Mouse (Mus musculus): ENCODE measurements around the gene Reg1. TPM values are rescaled to one million over a fixed set of nuclear protein-coding genes. Genes with fewer than 3 reads are reported as not detected.
"Not testable (repeated sequence)": the region's sequence is repeated elsewhere in the genome, so short reads cannot be mapped to it uniquely, and the experiment has no call there.

Reg1 gene
- not detected in 2 replicates for polyA plus RNA-seq (2015; fragmentation: Nextera tagmentation; extraction: Ambion mirVana)

- not testable (repeated sequence) for ATAC-seq (replicated peaks); H3K4me3 ChIP-seq; H3K4me2 ChIP-seq; H3K9ac ChIP-seq; H3K36me3 ChIP-seq (replicated peaks); H3K27ac ChIP-seq; H3K9me3 ChIP-seq; H3K4me1 ChIP-seq; H3K27me3 ChIP-seq (replicated peaks)
Observed at GRCm38 (mm10) chr6:78422411-78422810, at the start of gene Reg1. TSS of gene Reg1 (plus strand) at chr6:78422711.

GRCm38 (mm10) chr6:78378765-78379164, 43.7 kb upstream of the Reg1 start, which contains the start of gene Reg3d:
TSS of gene Reg3d (minus strand) at chr6:78378865.
- H3K9me3 ChIP-seq, result no peaks in the 10 kb centered on the region
- H3K27me3 ChIP-seq (replicated peaks), result no peaks in the 10 kb centered on the region
- H3K4me2 ChIP-seq, result no peak within 1 kb of the TSS
- no peaks in the 10 kb centered on the region for H3K36me3 ChIP-seq (replicated peaks)
- ATAC-seq (replicated peaks), result no peak
- no peak within 1 kb of the TSS for H3K9ac ChIP-seq
- H3K4me1 ChIP-seq, result no peaks in the 10 kb centered on the region
- WGBS, result 75% methylated on average over 2 of the region's 2 CpGs
- no peak within 1 kb of the TSS for H3K27ac ChIP-seq
- H3K4me3 ChIP-seq, result no peak within 1 kb of the TSS

- no peak for ATAC-seq (replicated peaks)
- H3K4me1 ChIP-seq, result no peaks in the 10 kb centered on the region
- no peaks in the 10 kb centered on the region for H3K36me3 ChIP-seq (replicated peaks)
- no peaks in the 10 kb centered on the region for H3K9me3 ChIP-seq
- H3K4me2 ChIP-seq, result no peak within 1 kb of the TSS
- no peaks in the 10 kb centered on the region for H3K27me3 ChIP-seq (replicated peaks)
- no peak within 1 kb of the TSS for H3K27ac ChIP-seq
- no peak within 1 kb of the TSS for H3K9ac ChIP-seq
- no peak within 1 kb of the TSS for H3K4me3 ChIP-seq
Observed at GRCm38 (mm10) chr6:78380409-78380808, 42.1 kb upstream of the Reg1 start, which contains the start of gene Reg3a. TSS of gene Reg3a (plus strand) at chr6:78380709.

GRCm38 (mm10) chr6:78385609-78386008, 36.9 kb upstream of the Reg1 start:
- WGBS, result 67% methylated on average over 3 of the region's 3 CpGs
- Histone ChIP-seq H3K27me3 (replicated peaks) (no peaks in the 10 kb centered on the region), H3K27ac (no peak overlapping the region), H3K9me3 (no peaks in the 10 kb centered on the region), H3K36me3 (replicated peaks) (no peaks in the 10 kb centered on the region), H3K4me1 (0 out of 2 replicates have a peak, but pooled peaks cover 5% of the 10 kb centered on the region), H3K4me3 (no peak overlapping the region), H3K9ac (no peak overlapping the region), H3K4me2 (no peak overlapping the region)
- ATAC-seq (replicated peaks), result no peak

GRCm38 (mm10) chr6:78395323-78395722, 27.2 kb upstream of the Reg1 start, which contains the start of gene Reg2:
TSS of gene Reg2 (plus strand) at chr6:78395623.
- WGBS, result 83% methylated on average over 5 of the region's 17 CpGs
- H3K4me2 ChIP-seq; H3K27ac ChIP-seq; H3K4me3 ChIP-seq; H3K27me3 ChIP-seq (replicated peaks); H3K9ac ChIP-seq; H3K9me3 ChIP-seq; ATAC-seq (replicated peaks); H3K4me1 ChIP-seq; H3K36me3 ChIP-seq (replicated peaks): not testable (repeated sequence)

DNA sequence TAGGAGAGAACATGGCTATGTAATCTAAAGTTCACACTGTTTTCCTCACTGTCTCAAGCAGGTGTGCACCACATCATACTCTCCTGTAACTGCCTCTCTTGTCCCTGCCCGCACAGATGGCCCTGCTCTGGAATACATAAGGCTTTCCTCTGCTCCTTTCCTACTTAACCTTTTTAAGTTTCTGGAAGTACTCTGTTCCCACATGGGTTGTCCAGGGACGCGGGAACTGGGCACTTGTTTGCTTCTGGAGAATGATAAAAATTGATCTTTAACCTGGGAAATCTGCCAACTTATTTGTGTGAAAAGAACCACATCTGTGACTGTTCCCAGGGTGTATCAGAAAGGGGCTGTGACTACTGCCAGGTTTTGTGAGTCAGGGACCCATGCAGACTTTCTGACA, 3.0 kb downstream of the Reg1 start:
- 89% methylated on average over 3 of the region's 3 CpGs for WGBS
- H3K4me1 ChIP-seq, result no peaks in the 10 kb centered on the region
- no peaks in the 10 kb centered on the region for H3K9me3 ChIP-seq
- no peaks in the 10 kb centered on the region for H3K36me3 ChIP-seq (replicated peaks)
- no peaks in the 10 kb centered on the region for H3K27me3 ChIP-seq (replicated peaks)
- no peak overlapping the region for H3K4me3 ChIP-seq
- no peak for ATAC-seq (replicated peaks)
- H3K4me2 ChIP-seq, result no peak overlapping the region
- no peak overlapping the region for H3K9ac ChIP-seq
- no peak overlapping the region for H3K27ac ChIP-seq

- Histone ChIP-seq H3K9me3 (no peaks in the 10 kb centered on the region), H3K4me3 (no peak overlapping the region), H3K27me3 (replicated peaks) (no peaks in the 10 kb centered on the region), H3K36me3 (replicated peaks) (no peaks in the 10 kb centered on the region), H3K9ac (no peak overlapping the region), H3K27ac (no peak overlapping the region), H3K4me2 (no peak overlapping the region), H3K4me1 (no peaks in the 10 kb centered on the region)
- no peak for ATAC-seq (replicated peaks)
- WGBS, result 82% methylated on average over 1 of the region's 1 CpGs
Observed at GRCm38 (mm10) chr6:78447202-78447601, 24.7 kb downstream of the Reg1 start.

GRCm38 (mm10) chr6:78448409-78448808, 25.9 kb downstream of the Reg1 start:
- no peaks in the 10 kb centered on the region for H3K36me3 ChIP-seq (replicated peaks)
- no peaks in the 10 kb centered on the region for H3K27me3 ChIP-seq (replicated peaks)
- ATAC-seq (replicated peaks), result no peak
- no peak overlapping the region for H3K4me2 ChIP-seq
- H3K4me3 ChIP-seq, result no peak overlapping the region
- no peaks in the 10 kb centered on the region for H3K9me3 ChIP-seq
- no peak overlapping the region for H3K9ac ChIP-seq
- H3K4me1 ChIP-seq, result no peaks in the 10 kb centered on the region
- no peak overlapping the region for H3K27ac ChIP-seq

DNA sequence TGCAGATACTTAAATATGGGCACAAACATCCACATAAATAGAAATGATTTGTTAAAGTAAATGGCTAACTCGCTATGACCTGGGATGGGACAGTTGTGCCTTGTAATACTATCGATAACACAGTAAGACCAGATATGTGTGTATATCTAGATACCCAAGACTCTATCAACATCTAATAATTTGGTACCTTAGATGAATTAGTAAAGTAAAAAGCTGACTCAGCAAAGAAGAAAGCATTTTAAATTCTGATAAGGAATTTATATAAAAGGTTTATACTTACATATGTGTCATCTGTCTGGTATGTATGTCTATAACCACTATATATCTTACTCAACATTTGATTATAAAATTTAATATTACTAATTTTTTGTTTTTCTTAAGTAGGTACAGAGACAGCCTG, 30.3 kb downstream of the Reg1 start:
- Histone ChIP-seq H3K9me3 (no peaks in the 10 kb centered on the region), H3K4me1 (no peaks in the 10 kb centered on the region), H3K36me3 (replicated peaks) (no peaks in the 10 kb centered on the region), H3K4me3 (no peak overlapping the region), H3K27me3 (replicated peaks) (no peaks in the 10 kb centered on the region), H3K9ac (no peak overlapping the region), H3K4me2 (no peak overlapping the region), H3K27ac (no peak overlapping the region)
- ATAC-seq (replicated peaks), result no peak
- WGBS, result 93% methylated on average over 2 of the region's 2 CpGs

- ATAC-seq (replicated peaks), result no peak; the same call in 1 of the 2 replicates
- no peaks in the 10 kb centered on the region for H3K27me3 ChIP-seq (replicated peaks)
- no peaks in the 10 kb centered on the region for H3K36me3 ChIP-seq (replicated peaks)
- H3K4me2 ChIP-seq, result no peak overlapping the region
- no peak overlapping the region for H3K9ac ChIP-seq
- no peaks in the 10 kb centered on the region for H3K4me1 ChIP-seq
- H3K9me3 ChIP-seq, result no peaks in the 10 kb centered on the region
- H3K27ac ChIP-seq, result no peak overlapping the region
- 24% methylated on average over 3 of the region's 3 CpGs for WGBS
- H3K4me3 ChIP-seq, result no peak overlapping the region
Observed at GRCm38 (mm10) chr6:78460191-78460825, 37.8 kb downstream of the Reg1 start.

DNA sequence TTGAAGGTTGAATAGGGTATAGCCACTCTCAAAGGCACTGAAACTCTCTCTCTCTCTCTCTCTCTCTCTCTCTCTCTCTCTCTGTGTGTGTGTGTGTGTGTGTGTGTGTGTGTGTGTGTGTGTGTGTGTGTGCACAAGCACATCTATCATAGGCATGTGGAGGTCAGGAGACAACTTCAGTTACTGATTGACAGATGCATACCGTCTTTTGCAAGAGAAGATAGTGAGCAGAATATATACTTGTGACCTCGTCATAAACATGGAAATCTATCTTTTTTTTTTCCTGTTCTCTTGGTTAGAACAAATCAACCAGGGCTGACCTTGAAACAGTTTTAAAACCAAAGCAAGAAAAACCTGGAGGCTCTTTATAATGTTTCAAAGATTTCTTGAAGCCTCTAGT, 39.8 kb downstream of the Reg1 start:
- Histone ChIP-seq H3K4me3 (no peak overlapping the region), H3K27ac (no peak overlapping the region), H3K9ac (no peak overlapping the region), H3K36me3 (replicated peaks) (no peaks in the 10 kb centered on the region), H3K4me1 (no peaks in the 10 kb centered on the region), H3K9me3 (no peaks in the 10 kb centered on the region), H3K4me2 (no peak overlapping the region), H3K27me3 (replicated peaks) (no peaks in the 10 kb centered on the region)
- ATAC-seq (replicated peaks), result no peak
- WGBS, result 84% methylated on average over 2 of the region's 2 CpGs

- Histone ChIP-seq H3K27me3 (replicated peaks) (no peaks in the 10 kb centered on the region), H3K27ac (no peak overlapping the region), H3K9ac (no peak overlapping the region), H3K4me3 (no peak overlapping the region), H3K4me1 (no peaks in the 10 kb centered on the region), H3K36me3 (replicated peaks) (no peaks in the 10 kb centered on the region), H3K9me3 (no peaks in the 10 kb centered on the region), H3K4me2 (no peak overlapping the region)
- ATAC-seq (replicated peaks), result no peak
- 81% methylated on average over 2 of the region's 2 CpGs for WGBS
Observed at GRCm38 (mm10) chr6:78463266-78463665, 40.8 kb downstream of the Reg1 start.

DNA sequence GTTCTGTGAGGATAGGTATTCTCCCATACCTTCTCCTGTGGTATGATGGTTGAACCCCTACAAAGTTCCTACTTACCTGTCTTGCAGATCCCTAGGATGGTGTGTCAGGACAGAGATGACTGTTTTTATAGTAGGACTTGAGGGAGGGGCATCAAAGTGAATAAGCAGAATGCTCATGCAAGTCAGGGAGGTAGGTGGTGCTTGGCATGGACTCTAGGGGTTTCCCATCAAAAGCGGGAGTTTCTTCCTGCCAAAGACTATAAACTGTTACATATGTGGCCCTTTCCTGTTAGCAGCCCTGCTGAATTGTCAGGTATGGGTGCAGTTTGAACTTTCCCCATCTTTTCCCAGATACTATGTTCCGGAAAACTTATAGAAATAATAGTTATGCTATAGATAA, 46.3 kb downstream of the Reg1 start, which contains the start of gene Reg3g:
TSS of gene Reg3g (minus strand) at position 101 of the 400 bp plus-strand sequence.
- Histone ChIP-seq H3K36me3 (replicated peaks) (no peaks in the 10 kb centered on the region), H3K4me2 (no peak within 1 kb of the TSS), H3K27me3 (replicated peaks) (no peaks in the 10 kb centered on the region), H3K27ac (no peak within 1 kb of the TSS), H3K4me3 (no peak within 1 kb of the TSS), H3K9me3 (no peaks in the 10 kb centered on the region), H3K9ac (no peak within 1 kb of the TSS), H3K4me1 (no peaks in the 10 kb centered on the region)
- WGBS, result 85% methylated on average over 2 of the region's 2 CpGs
- no peak for ATAC-seq (replicated peaks)

Data from midbrain, embryonic 15.5 days (tissue).